Mouse (Mus musculus): ENCODE measurements around the gene Mrnip. TPM values are rescaled to one million over a fixed set of nuclear protein-coding genes. Genes with fewer than 3 reads are reported as not detected.

Mrnip gene
- polyA plus RNA-seq, 1 experiment from 2014 or later, result 22.2 TPM

GRCm38 (mm10) chr11:50194793-50195192 is 20.5 kb downstream of the Mrnip start:
- peaks cover 35% of the 10 kb centered on the region for H3K36me3 ChIP-seq (replicated peaks)

GRCm38 (mm10) chr11:50197500-50197899 is 23.3 kb downstream of the Mrnip start:
- Histone ChIP-seq H3K4me3 (replicated peaks) (no peak overlapping the region), H3K4me2 (no peak overlapping the region), H3K4me1 (no peaks in the 10 kb centered on the region), H3K36me3 (replicated peaks) (peaks cover 62% of the 10 kb centered on the region), H3K27me3 (no peaks in the 10 kb centered on the region), H3K9me3 (no peaks in the 10 kb centered on the region), H3K9ac (no peak overlapping the region), H3K27ac (no peak overlapping the region)
- WGBS, result 96% methylated on average over 4 of the region's 4 CpGs
- ATAC-seq (ENCODE audit: low FRiP score), result no peak

More at GRCm38 (mm10) chr11:50194793-50195192, 20.5 kb downstream of the Mrnip start:
- ATAC-seq (ENCODE audit: low FRiP score), result no peak
- H3K9me3 ChIP-seq, result no peaks in the 10 kb centered on the region
- no peaks in the 10 kb centered on the region for H3K4me1 ChIP-seq
- H3K4me3 ChIP-seq (replicated peaks), result no peak overlapping the region
- no peak overlapping the region for H3K27ac ChIP-seq
- H3K27me3 ChIP-seq, result no peaks in the 10 kb centered on the region
- no peak overlapping the region for H3K4me2 ChIP-seq
- H3K9ac ChIP-seq, result no peak overlapping the region
- 85% methylated on average over 4 of the region's 4 CpGs for WGBS

GRCm38 (mm10) chr11:50198219-50198846 is 24.1 kb downstream of the Mrnip start:
- no peaks in the 10 kb centered on the region for H3K9me3 ChIP-seq
- no peaks in the 10 kb centered on the region for H3K27me3 ChIP-seq
- no peaks in the 10 kb centered on the region for H3K4me1 ChIP-seq
- no peak overlapping the region for H3K4me2 ChIP-seq
- 94% methylated on average over 4 of the region's 5 CpGs for WGBS
- no peak overlapping the region for H3K27ac ChIP-seq
- peaks cover 68% of the 10 kb centered on the region for H3K36me3 ChIP-seq (replicated peaks)
- H3K4me3 ChIP-seq (replicated peaks), result no peak overlapping the region
- H3K9ac ChIP-seq, result no peak overlapping the region
- no peak for ATAC-seq (ENCODE audit: low FRiP score)

DNA sequence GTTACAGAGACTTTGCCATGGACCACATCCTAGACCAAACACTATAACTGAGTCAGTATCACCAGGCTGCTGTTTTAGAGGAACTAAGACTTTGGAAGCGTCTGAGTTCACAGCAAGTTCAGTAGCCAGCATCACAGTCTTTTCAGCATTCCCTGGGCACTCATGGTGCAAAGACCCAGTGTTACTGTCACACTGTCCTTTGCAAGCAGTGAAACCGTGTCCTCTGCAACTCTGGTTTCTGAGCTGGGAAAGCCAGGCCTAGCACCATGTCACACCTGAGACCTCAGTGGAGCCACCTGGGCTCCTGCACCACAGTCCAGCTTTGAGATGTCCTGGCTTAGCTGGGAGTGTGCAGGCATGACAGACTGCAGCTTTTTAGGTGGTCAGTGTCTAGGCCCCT is 24.7 kb downstream of the Mrnip start:
- ATAC-seq (ENCODE audit: low FRiP score), result no peak
- no peak overlapping the region for H3K4me2 ChIP-seq
- no peaks in the 10 kb centered on the region for H3K27me3 ChIP-seq
- H3K36me3 ChIP-seq (replicated peaks), result peaks cover 72% of the 10 kb centered on the region
- H3K4me1 ChIP-seq, result no peaks in the 10 kb centered on the region
- 92% methylated on average over 2 of the region's 2 CpGs for WGBS
- H3K9me3 ChIP-seq, result no peaks in the 10 kb centered on the region
- no peak overlapping the region for H3K4me3 ChIP-seq (replicated peaks)
- no peak overlapping the region for H3K9ac ChIP-seq
- no peak overlapping the region for H3K27ac ChIP-seq

DNA sequence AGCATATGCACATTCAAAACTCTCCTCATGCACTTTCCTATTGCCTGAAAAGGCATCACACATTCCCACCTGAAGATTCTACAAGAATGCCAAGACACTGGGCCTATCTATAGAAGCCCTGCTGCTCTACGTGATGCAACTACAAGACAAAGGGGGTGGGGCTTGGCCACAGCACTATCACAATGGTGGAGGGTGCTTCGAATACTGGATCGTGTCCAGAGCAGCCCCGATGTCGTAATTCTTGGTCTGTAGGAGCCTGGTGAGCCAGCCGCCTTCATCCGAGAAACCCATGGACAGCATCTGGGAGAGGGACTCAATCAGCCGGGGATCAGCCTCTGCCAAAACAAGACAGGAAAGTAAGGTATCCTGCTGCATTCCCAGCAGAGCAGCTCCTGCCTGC is 26.4 kb downstream of the Mrnip start:
- 92% methylated on average over 8 of the region's 8 CpGs for WGBS
- Histone ChIP-seq H3K9me3 (no peaks in the 10 kb centered on the region), H3K9ac (no peak overlapping the region), H3K27me3 (no peaks in the 10 kb centered on the region), H3K4me2 (no peak overlapping the region), H3K27ac (no peak overlapping the region), H3K36me3 (replicated peaks) (peaks cover 89% of the 10 kb centered on the region), H3K4me1 (no peaks in the 10 kb centered on the region), H3K4me3 (replicated peaks) (no peak overlapping the region)
- no peak for ATAC-seq (ENCODE audit: low FRiP score)

GRCm38 (mm10) chr11:50201590-50201989 is 27.3 kb downstream of the Mrnip start:
- H3K27me3 ChIP-seq, result no peaks in the 10 kb centered on the region
- ATAC-seq (ENCODE audit: low FRiP score), result no peak
- no peak overlapping the region for H3K27ac ChIP-seq
- WGBS, result 93% methylated on average over 3 of the region's 3 CpGs
- no peaks in the 10 kb centered on the region for H3K9me3 ChIP-seq
- H3K4me3 ChIP-seq (replicated peaks), result no peak overlapping the region
- H3K36me3 ChIP-seq (replicated peaks), result peaks cover 93% of the 10 kb centered on the region
- H3K9ac ChIP-seq, result no peak overlapping the region
- H3K4me1 ChIP-seq, result no peaks in the 10 kb centered on the region
- H3K4me2 ChIP-seq, result no peak overlapping the region

DNA sequence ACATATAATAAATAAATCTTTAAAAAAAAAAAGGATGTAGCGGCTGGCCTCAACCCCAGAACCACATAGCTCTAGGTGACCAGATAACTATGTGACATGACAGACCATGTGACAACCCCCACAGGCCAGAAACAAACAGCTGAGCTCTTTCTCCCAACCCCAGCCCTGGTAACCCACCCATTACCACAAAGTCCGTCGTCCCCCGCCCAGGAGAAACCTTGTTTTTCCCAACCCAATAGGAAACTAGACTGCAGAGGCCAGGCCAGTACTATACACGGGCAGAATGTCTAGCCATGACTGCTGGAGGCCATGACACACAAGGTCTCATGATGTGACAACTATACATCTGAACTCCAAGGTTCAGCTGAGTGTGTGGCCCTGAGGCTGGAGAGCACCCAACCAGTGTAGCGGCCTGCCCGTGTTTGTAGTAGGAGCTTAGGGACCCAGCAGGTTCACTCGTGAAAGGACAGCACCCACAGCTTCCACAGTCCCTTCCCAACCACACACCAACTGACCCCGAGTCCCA is 29.1 kb downstream of the Mrnip start:
- no peak overlapping the region for H3K27ac ChIP-seq
- H3K36me3 ChIP-seq (replicated peaks), result peaks cover 89% of the 10 kb centered on the region
- ATAC-seq (ENCODE audit: low FRiP score), result no peak
- WGBS, result 90% methylated on average over 9 of the region's 9 CpGs
- no peaks in the 10 kb centered on the region; the same call in 1 of the 2 replicates for H3K4me1 ChIP-seq
- no peaks in the 10 kb centered on the region for H3K27me3 ChIP-seq
- H3K9ac ChIP-seq, result no peak overlapping the region
- no peak overlapping the region for H3K4me2 ChIP-seq
- H3K9me3 ChIP-seq, result no peaks in the 10 kb centered on the region
- H3K4me3 ChIP-seq (replicated peaks), result no peak overlapping the region

- ATAC-seq (ENCODE audit: low FRiP score), result no peak
- no peaks in the 10 kb centered on the region for H3K27me3 ChIP-seq
- no peak overlapping the region for H3K4me2 ChIP-seq
- H3K27ac ChIP-seq, result no peak overlapping the region
- no peaks in the 10 kb centered on the region for H3K9me3 ChIP-seq
- peaks cover 9% of the 10 kb centered on the region for H3K4me1 ChIP-seq
- no peak overlapping the region for H3K9ac ChIP-seq
- H3K4me3 ChIP-seq (replicated peaks), result no peak overlapping the region
- 93% methylated on average over 3 of the region's 3 CpGs for WGBS
- peaks cover 71% of the 10 kb centered on the region for H3K36me3 ChIP-seq (replicated peaks)
Measured at GRCm38 (mm10) chr11:50205434-50205833, 31.2 kb downstream of the Mrnip start.

DNA sequence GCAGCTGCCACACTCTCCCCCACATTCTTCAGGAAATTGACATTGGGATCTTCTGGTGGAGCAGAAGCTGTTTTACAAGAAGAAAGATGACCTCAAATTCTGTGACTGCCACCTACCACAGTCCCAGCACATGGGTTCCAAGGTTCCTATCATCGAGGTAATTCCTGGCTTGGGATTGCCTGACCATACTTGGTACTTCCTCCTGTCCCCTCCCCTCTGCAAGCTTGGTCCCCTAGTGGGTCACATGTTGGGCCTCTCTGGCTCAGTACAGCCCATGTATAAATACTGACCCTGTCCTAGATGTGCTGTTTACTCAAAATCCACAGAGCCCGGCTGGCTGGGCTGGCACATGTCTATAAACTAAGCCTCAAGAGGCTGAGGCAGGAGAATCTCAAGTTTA is 31.8 kb downstream of the Mrnip start:
- H3K4me1 ChIP-seq, result peaks cover 11% of the 10 kb centered on the region
- no peak overlapping the region for H3K27ac ChIP-seq
- no peak overlapping the region for H3K4me3 ChIP-seq (replicated peaks)
- no peak overlapping the region for H3K9ac ChIP-seq
- WGBS, result 85% methylated on average over 2 of the region's 2 CpGs
- no peak overlapping the region for H3K4me2 ChIP-seq
- H3K27me3 ChIP-seq, result no peaks in the 10 kb centered on the region
- H3K9me3 ChIP-seq, result no peaks in the 10 kb centered on the region
- no peak for ATAC-seq (ENCODE audit: low FRiP score)
- peaks cover 65% of the 10 kb centered on the region for H3K36me3 ChIP-seq (replicated peaks)

- Histone ChIP-seq H3K4me3 (replicated peaks) (no peak overlapping the region), H3K4me1 (peaks cover 13% of the 10 kb centered on the region), H3K9ac (no peak overlapping the region), H3K4me2 (no peak overlapping the region), H3K27ac (no peak overlapping the region), H3K9me3 (no peaks in the 10 kb centered on the region), H3K36me3 (replicated peaks) (peaks cover 52% of the 10 kb centered on the region), H3K27me3 (no peaks in the 10 kb centered on the region)
- no peak for ATAC-seq (ENCODE audit: low FRiP score)
- WGBS, result 97% methylated on average over 14 of the region's 14 CpGs
Measured at GRCm38 (mm10) chr11:50207344-50207743, 33.1 kb downstream of the Mrnip start.

GRCm38 (mm10) chr11:50208039-50208438 is 33.8 kb downstream of the Mrnip start:
- Histone ChIP-seq H3K4me1 (peaks cover 13% of the 10 kb centered on the region), H3K4me3 (replicated peaks) (no peak overlapping the region), H3K27ac (no peak overlapping the region), H3K9ac (no peak overlapping the region), H3K4me2 (no peak overlapping the region), H3K36me3 (replicated peaks) (peaks cover 46% of the 10 kb centered on the region), H3K9me3 (no peaks in the 10 kb centered on the region), H3K27me3 (no peaks in the 10 kb centered on the region)
- no peak for ATAC-seq (ENCODE audit: low FRiP score)
- WGBS, result 98% methylated on average over 5 of the region's 5 CpGs

- under 1% methylated on average over 24 of the region's 24 CpGs for WGBS
- H3K4me3 ChIP-seq (replicated peaks), result peak overlapping the region; percentile 68
- H3K27me3 ChIP-seq, result no peaks in the 10 kb centered on the region
- H3K27ac ChIP-seq, result peak overlapping the region; percentile 93
- no peaks in the 10 kb centered on the region for H3K9me3 ChIP-seq
- peak overlapping the region; percentile 73 for H3K9ac ChIP-seq
- peak overlapping the region; percentile 61 for H3K4me2 ChIP-seq
- peak; percentile 95 for ATAC-seq (ENCODE audit: low FRiP score)
- H3K4me1 ChIP-seq, result peaks cover 13% of the 10 kb centered on the region
- peaks cover 28% of the 10 kb centered on the region for H3K36me3 ChIP-seq (replicated peaks)
Measured at GRCm38 (mm10) chr11:50210101-50210504, 35.9 kb downstream of the Mrnip start.

GRCm38 (mm10) chr11:50210505-50211151 is 36.4 kb downstream of the Mrnip start, which contains the start of the genes Sqstm1 and Mgat4b:
Gene Sqstm1, minus strand, starts transcription at chr11:50210827.
Gene Mgat4b, plus strand, starts transcription at chr11:50210890.
- WGBS, result under 1% methylated on average over 43 of the region's 48 CpGs

More at GRCm38 (mm10) chr11:50210505-50211151, 36.4 kb downstream of the Mrnip start, which contains the start of the genes Sqstm1 and Mgat4b:
- Histone ChIP-seq H3K27me3 (no peaks in the 10 kb centered on the region), H3K4me2 (peak within 1 kb of the TSS; percentile 61), H3K4me3 (replicated peaks) (peak within 1 kb of the TSS; percentile 68), H3K9ac (peak within 1 kb of the TSS; percentile 73), H3K27ac (peak within 1 kb of the TSS; percentile 93), H3K4me1 (peaks cover 17% of the 10 kb centered on the region), H3K36me3 (replicated peaks) (peaks cover 23% of the 10 kb centered on the region), H3K9me3 (no peaks in the 10 kb centered on the region)
- ATAC-seq (ENCODE audit: low FRiP score), result peak; percentile 83

Data from forebrain, embryonic 12.5 days (tissue).